Mouse (Mus musculus) embryonic facial prominence, embryonic 11.5 days (tissue): ENCODE data around the gene Cpe. TPM values are rescaled to one million over a fixed set of nuclear protein-coding genes. Genes with fewer than 3 reads are reported as not detected.

Source experiments
- ATAC-seq: fragments of 200-750 bp; cut with Nextera tagmentation; replicated peaks from 2 replicates; pipeline ENCODE4 v1.8.0; 2017; ENCODE audit warnings: low read depth; ENCODE audit not compliant: insufficient number of reproducible peaks, low FRiP score, low TSS enrichment
- DNase-seq: peaks from one replicate; pipeline ENCODE4 v3.0.0-alpha.2; 2015; ENCODE audit warnings: low spot score
- H3K27ac ChIP-seq: fragments of 300-500 bp; sonication (generic); replicated peaks from 2 replicates; pipeline ENCODE4 v1.5.1; 2014; ENCODE audit warnings: mild to moderate bottlenecking, low read depth, low read length, control low read depth
- H3K27me3 ChIP-seq: fragments of 300-500 bp; sonication (generic); 2 replicates; pipeline ENCODE4 v1.6.1; 2014; ENCODE audit warnings: mild to moderate bottlenecking, low read length, moderate library complexity, mixed read lengths; ENCODE audit not compliant: control insufficient read depth, insufficient read depth
- H3K36me3 ChIP-seq: fragments of 300-500 bp; sonication (generic); replicated peaks from 2 replicates; pipeline ENCODE4 v1.6.1; 2014; ENCODE audit warnings: low read depth, mild to moderate bottlenecking, low read length, moderate library complexity, mixed read lengths; ENCODE audit not compliant: control insufficient read depth, insufficient read depth
- H3K4me1 ChIP-seq: fragments of 300-500 bp; sonication (generic); 2 replicates; pipeline ENCODE4 v1.6.1; 2014; ENCODE audit warnings: low read length, mixed read lengths; ENCODE audit not compliant: control insufficient read depth, insufficient read depth
- H3K4me2 ChIP-seq: fragments of 300-500 bp; sonication (generic); 2 replicates; pipeline ENCODE4 v1.6.1; 2014; ENCODE audit warnings: low read depth, mild to moderate bottlenecking, control low read depth, low read length, moderate library complexity
- H3K4me3 ChIP-seq: fragments of 300-500 bp; sonication (generic); 2 replicates; pipeline ENCODE4 v1.5.1; 2014; ENCODE audit warnings: low read depth, low read length, control low read depth
- H3K9ac ChIP-seq: fragments of 300-500 bp; sonication (generic); replicated peaks from 2 replicates; pipeline ENCODE4 v1.6.1; 2014; ENCODE audit warnings: mild to moderate bottlenecking, control low read depth, low read length
- H3K9me3 ChIP-seq: fragments of 300-500 bp; sonication (generic); replicated peaks from 2 replicates; pipeline ENCODE4 v1.6.1; 2016; ENCODE audit warnings: mild to moderate bottlenecking, low read length, inconsistent platforms, mixed read lengths; ENCODE audit not compliant: control insufficient read depth
- WGBS: fragments of 180-500 bp; shearing (Covaris S2); extraction: QIAGEN DNeasy Blood & Tissue Kit; methylation state at CpG from one replicate; pipeline ENCODE4 v1.1.7; 2014; 5-methylcytosine and 5-hydroxymethylcytosine counted together
- polyA plus RNA-seq: library from polyadenylated mRNA; unstranded; fragments of >200 nt; fragmentation: Nextera tagmentation; extraction: Ambion mirVana; gene quantifications from 2 replicates; pipeline ENCODE4 v1.2.1, GENCODE M21; 2014

Cpe gene
- 165 and 175 TPM in 2 replicates for polyA plus RNA-seq

DNA sequence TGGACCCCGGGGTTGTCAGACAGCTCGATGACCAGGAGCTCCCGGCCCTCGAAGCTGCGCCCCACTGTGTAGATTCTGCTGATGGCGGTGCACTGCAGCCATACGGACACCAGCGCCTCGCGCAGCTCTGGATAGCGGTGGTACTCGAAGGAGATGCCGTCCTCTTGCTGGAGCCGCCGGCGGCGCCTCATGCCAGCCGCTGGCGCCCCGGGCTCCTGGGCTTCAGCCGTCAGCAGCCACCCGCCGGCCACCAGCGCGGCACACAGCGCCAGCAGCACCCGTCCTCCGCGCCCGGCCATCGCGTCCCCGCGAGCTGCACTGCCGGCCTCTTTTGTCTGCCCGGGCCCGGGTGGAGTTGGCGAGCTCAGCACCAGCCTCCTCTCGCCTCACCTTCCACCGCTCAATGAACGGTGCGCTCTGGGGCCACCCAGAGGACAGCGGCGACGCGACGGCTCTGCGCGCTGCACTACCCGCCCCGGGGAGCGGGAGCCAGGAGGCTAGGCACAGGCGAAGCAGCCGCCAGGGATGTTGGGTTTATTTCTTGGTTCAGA, at the start of gene Cpe:
Gene Cpe (minus strand): TSS at position 404 of the 551 bp plus-strand sequence.
- Histone ChIP-seq H3K4me3 (peak within 1 kb of the TSS; percentile 68), H3K9ac (peak within 1 kb of the TSS; percentile 97), H3K27me3 (no peaks in the 10 kb centered on the region), H3K27ac (peak within 1 kb of the TSS; percentile 83), H3K9me3 (no peaks in the 10 kb centered on the region), H3K4me1 (no peaks in the 10 kb centered on the region), H3K4me2 (peak within 1 kb of the TSS; percentile 87), H3K36me3 (no peaks in the 10 kb centered on the region)
- DNase-seq = peak; percentile 92
- ATAC-seq = peak; percentile 99
- 0% methylated on average over 49 of the region's 54 CpGs for WGBS

DNA sequence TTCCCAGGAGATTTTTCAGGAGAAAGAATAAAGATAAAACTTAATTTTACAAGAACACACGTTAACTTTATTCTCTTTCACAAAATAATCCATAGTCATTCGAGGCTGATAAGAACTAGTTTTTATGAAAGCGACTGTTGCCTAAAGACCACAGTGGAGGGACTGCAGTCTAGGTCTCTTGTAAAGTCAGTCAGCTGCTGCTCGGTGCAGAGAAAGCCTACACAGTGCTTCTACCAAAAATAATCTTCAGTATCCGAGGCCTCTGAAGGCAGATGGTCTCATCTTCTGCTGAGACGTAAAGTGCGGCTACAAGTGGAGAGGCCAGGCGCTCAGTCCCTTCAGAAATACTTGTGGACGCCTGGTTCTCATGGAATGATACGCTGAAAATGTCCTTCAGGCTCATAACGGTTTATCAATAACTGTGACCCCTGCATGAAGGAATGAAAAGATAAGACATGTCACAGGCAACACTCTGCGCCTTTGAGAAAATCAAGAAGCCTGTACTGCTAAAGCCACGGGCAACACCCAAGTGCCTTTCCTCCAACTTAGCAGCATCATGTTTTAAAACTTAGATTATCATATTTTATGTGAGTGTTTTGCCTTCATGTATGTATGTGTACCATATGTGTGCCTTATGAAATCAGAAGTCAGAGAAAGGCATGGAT, 47.8 kb upstream of the Cpe start:
- Histone ChIP-seq H3K9ac (no peak overlapping the region), H3K4me1 (no peaks in the 10 kb centered on the region), H3K27me3 (no peaks in the 10 kb centered on the region), H3K4me3 (no peak overlapping the region), H3K9me3 (no peaks in the 10 kb centered on the region), H3K36me3 (no peaks in the 10 kb centered on the region), H3K27ac (no peak overlapping the region), H3K4me2 (no peak overlapping the region)
- DNase-seq (no peak), ATAC-seq (no peak)
- 90% methylated on average over 13 of the region's 13 CpGs for WGBS

DNA sequence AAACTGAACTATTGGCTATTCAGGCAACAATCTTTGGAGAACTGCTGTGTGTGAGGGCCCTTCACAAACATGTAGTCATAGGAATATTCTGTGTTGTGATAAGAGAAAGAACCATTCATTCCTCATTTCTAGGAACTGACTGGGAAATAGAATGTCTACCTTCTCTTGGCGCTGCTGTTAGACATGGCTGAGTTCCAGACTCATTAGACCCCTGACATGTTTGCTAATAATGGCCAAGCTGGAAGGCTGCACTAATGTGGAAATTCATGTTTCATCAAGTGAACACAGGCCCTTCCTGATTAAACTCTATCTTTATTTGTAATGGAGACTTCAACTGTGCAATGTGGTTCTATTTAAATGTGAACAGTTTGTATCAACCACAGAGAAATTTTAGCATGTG, 46.1 kb upstream of the Cpe start:
- ATAC-seq = no peak
- H3K27ac ChIP-seq = no peak overlapping the region
- H3K4me1 ChIP-seq = no peaks in the 10 kb centered on the region
- no peaks in the 10 kb centered on the region for H3K27me3 ChIP-seq
- no peaks in the 10 kb centered on the region for H3K36me3 ChIP-seq
- no peaks in the 10 kb centered on the region for H3K9me3 ChIP-seq
- WGBS = 89% methylated on average over 1 of the region's 1 CpGs
- no peak for DNase-seq
- H3K4me3 ChIP-seq = no peak overlapping the region
- no peak overlapping the region for H3K9ac ChIP-seq
- H3K4me2 ChIP-seq = no peak overlapping the region

DNA sequence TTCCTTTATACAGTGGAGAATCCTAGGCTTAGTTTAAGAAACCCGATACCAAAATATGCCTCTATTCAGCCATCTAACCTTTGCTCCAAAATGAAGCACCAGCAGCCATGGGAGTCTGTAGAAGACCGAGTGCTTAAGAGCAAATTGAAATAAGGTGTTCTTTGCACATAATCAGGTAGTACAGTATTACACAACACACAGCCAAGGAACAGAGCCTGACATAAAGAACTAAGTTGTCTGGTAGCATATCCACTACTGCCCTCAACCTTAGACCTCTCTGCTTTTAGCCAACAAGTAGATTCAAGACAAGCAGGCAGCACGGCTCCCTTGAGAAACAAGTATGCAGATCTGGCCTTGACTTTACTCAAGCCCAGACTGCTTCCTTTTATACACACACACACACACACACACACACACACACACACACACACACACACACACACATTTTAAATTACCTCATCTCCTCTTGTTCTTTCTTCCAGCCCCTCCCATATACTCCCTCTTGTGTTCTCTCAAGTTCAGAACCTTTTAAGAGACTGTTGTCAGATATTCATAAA, 44.0 kb upstream of the Cpe start:
- no peak for DNase-seq
- H3K4me1 ChIP-seq = no peaks in the 10 kb centered on the region
- ATAC-seq = no peak
- H3K27ac ChIP-seq = no peak overlapping the region
- H3K9ac ChIP-seq = no peak overlapping the region
- H3K27me3 ChIP-seq = no peaks in the 10 kb centered on the region
- no peak overlapping the region for H3K4me2 ChIP-seq
- no peaks in the 10 kb centered on the region for H3K36me3 ChIP-seq
- 73% methylated on average over 3 of the region's 3 CpGs for WGBS
- H3K9me3 ChIP-seq = no peaks in the 10 kb centered on the region
- H3K4me3 ChIP-seq = no peak overlapping the region

DNA sequence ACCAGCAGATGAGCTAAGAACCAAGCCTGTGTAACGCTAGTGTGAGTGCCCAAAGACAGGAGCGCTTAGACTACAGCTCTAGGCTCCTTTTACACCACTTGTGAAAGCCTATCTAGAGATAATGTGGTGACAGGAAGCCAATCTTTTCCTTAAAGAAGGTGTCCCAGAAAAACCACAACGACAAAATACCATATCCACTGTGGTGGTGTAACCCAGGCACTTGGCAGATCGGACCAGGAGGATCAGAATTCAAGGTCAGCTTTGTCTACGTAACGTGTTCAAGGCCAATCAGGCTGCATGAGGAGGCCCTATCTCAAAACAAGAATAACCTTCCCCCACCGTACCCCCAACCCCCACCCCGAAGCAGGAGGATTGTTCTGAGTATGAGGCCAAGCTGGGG, 42.3 kb upstream of the Cpe start:
- Histone ChIP-seq H3K9me3 (no peaks in the 10 kb centered on the region), H3K27me3 (no peaks in the 10 kb centered on the region), H3K4me2 (no peak overlapping the region), H3K36me3 (no peaks in the 10 kb centered on the region; the same call in 1 of the 2 replicates), H3K4me1 (no peaks in the 10 kb centered on the region), H3K9ac (no peak overlapping the region), H3K4me3 (no peak overlapping the region), H3K27ac (no peak overlapping the region)
- ATAC-seq (no peak), DNase-seq (no peak)
- WGBS = 80% methylated on average over 8 of the region's 8 CpGs

DNA sequence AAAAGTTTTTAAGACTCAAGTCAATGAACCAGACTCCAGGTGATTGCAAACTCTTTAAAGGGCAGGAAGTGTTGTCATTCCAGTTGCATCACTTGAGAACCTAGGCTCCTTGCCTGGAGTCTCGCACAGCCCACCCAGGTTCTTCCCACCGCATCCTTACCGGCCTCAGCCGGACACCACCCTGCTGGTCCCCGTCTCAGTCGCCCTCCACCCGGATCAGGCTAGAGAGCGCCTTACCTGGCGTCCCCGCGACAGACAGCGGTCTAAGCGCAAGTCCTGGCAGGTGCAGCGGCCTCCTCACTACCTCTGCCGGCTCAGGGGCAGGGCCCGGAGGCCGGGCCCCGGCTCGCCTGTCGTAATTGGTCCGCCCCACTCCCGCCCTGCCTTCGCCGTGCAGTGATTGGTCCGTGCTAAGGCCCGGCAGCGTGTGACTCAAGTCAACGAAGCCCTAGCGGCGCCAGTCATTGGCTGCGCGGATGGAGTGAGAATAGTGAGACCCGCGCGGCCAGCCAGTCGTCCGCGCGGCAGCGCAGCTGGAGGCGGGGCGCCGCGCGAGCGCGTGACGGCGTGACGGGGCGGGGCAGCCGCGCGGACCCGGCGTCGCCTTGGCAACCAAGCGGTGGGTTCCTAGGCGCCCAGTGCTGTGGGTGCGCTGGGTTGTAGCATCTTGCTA, 40.6 kb upstream of the Cpe start, which contains the start of gene Msmo1:
Gene Msmo1 (minus strand): TSS at position 522 of the 673 bp plus-strand sequence.
- WGBS = under 1% methylated on average over 60 of the region's 60 CpGs
- peak within 1 kb of the TSS; percentile 49 for H3K9ac ChIP-seq
- H3K4me2 ChIP-seq = peak within 1 kb of the TSS; percentile 46
- no peaks in the 10 kb centered on the region for H3K9me3 ChIP-seq
- no peak within 1 kb of the TSS for H3K27ac ChIP-seq
- peak; percentile 99 for DNase-seq
- peak within 1 kb of the TSS; percentile 77 for H3K4me3 ChIP-seq
- ATAC-seq = peak; percentile 100
- no peaks in the 10 kb centered on the region for H3K4me1 ChIP-seq
- H3K27me3 ChIP-seq = no peaks in the 10 kb centered on the region
- no peaks in the 10 kb centered on the region; the same call in 1 of the 2 replicates for H3K36me3 ChIP-seq

DNA sequence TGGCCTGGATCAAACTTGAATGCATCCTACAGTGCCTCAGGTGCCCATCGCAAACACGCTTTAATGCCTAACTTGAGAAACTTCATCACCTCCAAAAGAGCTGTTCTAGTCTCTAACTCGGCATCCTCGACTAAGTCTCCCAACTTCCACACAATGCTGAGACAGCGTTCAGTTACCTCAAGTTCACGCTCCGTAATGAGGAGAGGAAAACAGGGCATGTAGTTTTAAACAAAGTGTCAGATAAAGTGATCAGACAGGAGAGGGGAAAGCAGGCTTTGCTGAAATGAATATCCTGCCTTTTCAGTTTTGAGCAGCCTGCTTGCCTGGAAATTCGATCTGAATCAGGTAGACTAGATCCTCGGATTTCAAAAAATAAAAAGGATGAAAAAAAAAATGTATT, 39.7 kb upstream of the Cpe start:
- no peak for ATAC-seq
- Histone ChIP-seq H3K36me3 (no peaks in the 10 kb centered on the region; the same call in none of the 2 replicates), H3K27ac (no peak overlapping the region), H3K4me3 (peak overlapping the region; percentile 77), H3K4me2 (peak overlapping the region; percentile 46), H3K4me1 (no peaks in the 10 kb centered on the region), H3K9ac (peak overlapping the region; percentile 49), H3K9me3 (no peaks in the 10 kb centered on the region), H3K27me3 (no peaks in the 10 kb centered on the region)
- WGBS = 18% methylated on average over 9 of the region's 9 CpGs
- no peak for DNase-seq

DNA sequence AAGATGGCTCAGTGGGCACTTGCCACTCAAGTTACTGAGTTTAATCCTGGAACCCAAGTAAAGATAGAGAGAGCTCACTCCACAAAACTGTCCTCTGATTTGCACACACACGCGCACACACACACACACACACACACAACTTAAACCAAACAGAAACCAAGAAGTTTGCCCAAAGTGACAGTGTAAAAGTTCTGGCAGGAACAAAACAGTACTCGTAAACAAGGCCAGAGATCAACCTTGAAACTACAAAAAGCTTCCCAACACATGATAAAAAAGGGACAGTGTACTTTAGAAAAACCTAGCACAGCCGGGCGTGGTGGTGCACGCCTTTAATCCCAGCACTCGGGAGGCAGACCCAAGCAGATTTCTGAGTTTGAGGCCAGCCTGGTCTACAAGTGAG, 35.3 kb upstream of the Cpe start:
- Histone ChIP-seq H3K27me3 (no peaks in the 10 kb centered on the region), H3K4me3 (no peak overlapping the region), H3K36me3 (peaks cover 6% of the 10 kb centered on the region), H3K4me1 (no peaks in the 10 kb centered on the region), H3K27ac (no peak overlapping the region), H3K9me3 (no peaks in the 10 kb centered on the region), H3K4me2 (no peak overlapping the region), H3K9ac (no peak overlapping the region)
- no peak for ATAC-seq
- DNase-seq = no peak
- 90% methylated on average over 7 of the region's 7 CpGs for WGBS
